Mouse (Mus musculus): ENCODE data around the gene Mmel1.
A peak's percentile ranks its signal among the peaks of the same experiment; 100 is the strongest.

The Mmel1 gene

DNA sequence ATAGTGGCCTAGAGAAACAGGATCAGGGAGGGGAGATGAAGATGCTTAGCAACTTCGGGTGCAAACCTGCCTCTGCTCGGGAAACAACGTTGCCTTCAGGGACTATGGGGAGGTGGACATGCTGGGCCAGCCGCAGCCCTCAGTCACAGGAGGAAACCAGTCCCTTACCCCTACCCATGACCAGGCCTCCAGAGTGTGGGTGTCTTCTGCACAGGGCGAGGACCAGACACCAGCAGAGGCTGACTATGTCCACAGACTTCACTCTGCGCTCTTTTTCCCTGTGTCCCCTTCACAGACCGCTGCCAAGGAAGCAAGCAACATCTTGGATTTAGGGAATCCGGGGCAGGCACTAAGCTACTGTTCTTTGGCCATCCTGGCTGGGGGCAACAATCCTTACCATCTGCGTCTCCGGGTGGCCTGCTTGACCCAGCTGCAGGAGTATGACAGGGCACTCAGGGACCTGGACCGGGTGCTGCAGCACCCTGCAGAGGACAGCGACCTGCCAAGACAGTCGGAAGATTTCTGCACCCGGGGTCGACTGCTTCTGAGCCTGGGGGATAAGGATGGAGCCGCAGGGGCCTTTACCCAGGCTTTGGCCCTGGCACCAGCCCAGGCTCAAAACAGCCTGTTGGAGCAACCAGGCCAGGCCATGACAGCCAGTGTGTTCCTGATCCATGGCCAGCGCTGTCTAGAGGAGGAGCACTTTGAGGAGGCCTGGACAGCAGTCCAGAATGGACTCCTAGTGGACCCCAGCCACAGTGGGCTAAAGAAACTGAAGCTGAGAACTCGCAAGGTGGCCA lies 4.2 kb upstream of the Mmel1 start:
- no peak for DNase-seq

DNA sequence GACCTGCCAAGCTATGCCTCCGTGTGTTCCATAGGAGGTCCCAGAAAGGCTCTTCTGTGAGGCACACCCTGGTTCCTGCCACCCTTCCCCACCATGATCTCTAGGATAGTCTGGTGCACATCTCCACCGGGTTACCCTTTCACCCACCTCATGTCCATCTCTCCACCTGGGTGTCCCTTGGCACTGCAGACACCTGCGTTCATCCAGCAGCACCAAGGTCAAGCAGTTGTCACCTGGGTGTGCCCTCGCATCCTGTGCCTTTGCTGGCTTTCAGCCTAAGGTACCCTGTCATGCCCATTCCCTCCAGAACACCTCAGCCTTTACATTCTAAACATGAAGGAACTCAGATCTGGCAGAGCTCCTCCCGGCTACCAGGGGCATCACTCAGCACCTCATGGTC lies 3.0 kb upstream of the Mmel1 start:
- no peak for DNase-seq

DNA sequence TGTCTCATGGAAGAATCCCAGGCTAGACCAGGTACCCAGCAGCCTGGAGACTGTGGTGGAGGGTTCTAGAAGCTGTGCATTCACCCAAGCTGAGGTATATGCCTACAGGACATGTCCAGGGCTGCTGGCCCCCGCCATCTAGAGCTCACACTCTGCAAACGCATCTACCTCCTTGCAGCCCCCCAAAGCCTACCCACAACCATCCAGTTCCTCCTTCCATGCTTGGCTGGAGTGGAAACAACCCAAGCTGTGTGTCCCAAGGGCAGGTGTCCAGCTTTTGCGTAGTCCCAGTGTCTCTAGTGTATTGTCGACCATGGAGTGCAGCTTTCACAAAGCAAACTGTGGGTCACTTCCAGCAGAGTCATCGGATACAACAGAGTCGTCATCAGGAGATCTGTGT lies 2.1 kb upstream of the Mmel1 start:
- no peak for DNase-seq

DNA sequence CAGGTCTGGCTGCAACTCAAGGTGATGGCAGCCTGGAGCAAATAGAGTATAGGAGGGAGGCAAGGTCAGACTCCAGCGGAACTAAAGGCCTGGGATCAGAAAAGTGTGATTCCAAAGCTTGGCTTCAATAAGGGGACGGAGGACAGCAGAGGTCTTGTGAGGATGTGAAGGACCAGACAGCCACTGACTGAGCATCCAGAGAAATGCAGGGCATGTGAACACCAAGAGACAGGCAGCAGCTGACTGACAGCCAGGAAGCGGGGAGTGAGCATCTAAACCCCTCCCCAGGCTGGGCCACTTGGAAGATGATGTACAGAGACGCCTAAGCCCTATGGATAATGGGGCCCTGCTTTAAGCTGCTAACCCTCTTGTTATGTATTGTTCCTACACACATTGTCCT lies 1.3 kb downstream of the Mmel1 start:
- no peak for DNase-seq

DNA sequence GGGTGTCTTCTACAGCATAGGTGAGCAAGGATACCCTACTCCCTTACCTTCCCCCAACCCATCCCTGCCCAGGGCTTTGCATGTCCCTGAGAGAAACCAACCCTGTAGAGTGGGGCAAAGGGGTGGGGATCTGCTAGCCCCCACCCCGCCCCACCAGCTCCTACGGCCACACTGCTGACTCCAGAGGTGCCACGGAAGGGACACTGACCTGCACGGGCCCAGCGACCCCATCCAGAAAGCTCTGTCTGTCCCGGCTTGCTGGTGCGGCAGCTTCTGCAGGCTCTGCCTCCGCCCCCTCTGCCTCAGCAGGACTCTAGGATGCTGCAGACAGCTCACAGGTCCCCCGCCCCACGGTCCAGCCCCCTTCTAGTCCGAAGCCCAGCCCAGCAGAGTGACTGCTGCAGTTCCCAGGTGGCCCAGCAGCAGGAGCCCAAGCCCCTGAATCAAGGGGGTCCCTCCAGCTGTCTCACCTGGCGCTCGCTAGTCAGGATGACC lies 2.4 kb downstream of the Mmel1 start:
- DNase-seq = no peak

DNA sequence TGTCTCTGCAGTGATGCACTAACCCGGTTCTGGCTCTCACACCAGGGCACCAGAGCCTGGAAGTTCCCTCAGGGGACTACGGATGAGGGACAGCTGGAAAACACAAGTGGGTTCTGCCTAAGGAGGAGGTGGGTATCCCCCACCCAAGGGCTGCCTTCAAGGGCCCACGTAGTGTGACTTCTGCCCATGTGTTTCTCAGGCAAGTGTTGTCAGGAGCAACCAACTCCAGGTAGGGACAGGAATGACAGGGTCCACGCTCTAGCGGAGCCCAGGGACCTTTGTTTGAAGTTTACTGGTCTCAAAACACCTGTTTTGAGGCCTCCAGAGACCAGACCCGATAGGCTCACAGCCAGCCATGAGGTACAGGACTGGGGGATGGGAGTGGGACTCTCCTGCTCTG lies 3.8 kb downstream of the Mmel1 start:
- DNase-seq = no peak

DNA sequence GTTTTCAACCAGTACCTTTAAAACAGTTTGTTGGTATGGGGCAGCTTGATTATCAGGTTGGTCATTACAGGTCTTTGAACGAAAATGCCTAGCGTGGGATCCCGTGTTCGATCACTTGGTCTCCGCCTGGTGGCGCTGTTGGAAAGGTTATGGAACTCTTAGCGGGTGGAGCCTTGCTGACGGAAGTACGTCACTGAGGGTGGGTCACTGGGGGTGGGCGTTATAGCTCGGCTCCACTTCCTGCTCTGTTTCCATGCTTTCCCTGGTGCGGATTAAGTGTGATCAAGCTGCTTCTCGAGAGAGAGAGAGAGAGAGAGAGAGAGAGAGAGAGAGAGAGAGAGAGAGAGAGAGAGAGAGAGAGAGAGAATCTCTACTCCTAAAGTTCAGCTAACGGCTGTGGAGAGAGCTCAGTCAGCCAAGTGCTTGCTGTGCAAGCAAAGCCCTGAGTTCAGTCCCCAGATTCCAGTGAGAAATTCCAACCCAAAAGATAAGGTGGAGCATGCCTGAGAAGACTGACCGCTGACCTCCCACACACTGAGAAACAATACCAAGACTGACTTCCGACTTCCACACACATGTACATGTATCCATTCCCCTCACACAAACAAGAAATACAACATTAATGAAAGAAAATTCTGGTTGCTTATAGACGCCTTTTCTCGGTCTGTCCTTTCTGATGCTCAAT lies 8.6 kb downstream of the Mmel1 start:
- DNase-seq = peak; percentile 76

DNA sequence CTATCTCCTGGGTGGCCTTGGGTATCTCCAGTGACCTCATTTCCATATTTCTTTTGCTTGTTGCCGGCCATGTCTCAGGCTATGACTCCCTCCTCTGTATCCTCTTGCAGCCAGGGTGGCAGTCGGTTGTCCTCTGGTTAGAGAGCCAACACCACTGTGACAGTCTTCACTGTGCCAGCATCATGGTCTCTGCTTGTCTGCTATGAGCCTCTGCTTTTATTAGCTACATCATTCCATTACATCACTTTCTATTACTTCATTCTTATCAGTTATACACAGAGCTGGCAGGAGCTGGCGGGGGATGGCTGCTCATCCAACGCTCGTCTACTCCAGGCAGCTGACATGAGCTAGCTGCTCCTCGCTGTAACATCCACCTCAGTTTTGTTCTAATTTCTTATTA lies 11.3 kb downstream of the Mmel1 start:
- DNase-seq = no peak

DNA sequence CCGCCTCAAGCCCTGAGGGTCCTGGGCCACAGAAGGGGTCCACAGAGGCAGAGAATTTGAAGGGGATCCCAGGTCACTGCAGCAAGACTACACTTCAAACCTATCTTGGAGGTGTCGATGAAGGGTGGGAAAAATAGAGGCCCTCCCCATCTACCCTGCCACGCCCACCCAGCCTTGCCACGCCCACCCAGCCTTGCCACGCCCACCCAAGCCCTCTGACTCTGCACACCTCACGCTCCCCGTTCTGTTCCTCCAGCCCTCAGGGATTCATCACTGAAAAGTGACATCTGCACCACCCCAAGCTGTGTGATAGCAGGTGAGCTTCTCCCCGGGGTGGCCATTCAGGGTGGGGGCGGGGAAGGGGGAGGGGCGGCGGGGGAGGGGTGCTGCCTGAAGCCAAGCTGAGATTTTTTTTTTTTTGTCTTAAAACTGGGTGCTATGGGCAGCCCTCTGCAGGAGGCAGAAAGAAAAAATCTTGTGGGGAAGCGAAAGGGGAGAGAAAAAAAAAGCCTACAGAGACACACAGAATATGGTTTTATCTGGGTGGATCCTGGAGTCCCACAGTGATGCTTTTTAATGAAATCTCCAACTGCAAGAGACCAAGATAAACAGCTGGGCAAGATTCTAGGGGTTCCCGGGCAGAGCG lies 12.8 kb downstream of the Mmel1 start:
- no peak for DNase-seq

DNA sequence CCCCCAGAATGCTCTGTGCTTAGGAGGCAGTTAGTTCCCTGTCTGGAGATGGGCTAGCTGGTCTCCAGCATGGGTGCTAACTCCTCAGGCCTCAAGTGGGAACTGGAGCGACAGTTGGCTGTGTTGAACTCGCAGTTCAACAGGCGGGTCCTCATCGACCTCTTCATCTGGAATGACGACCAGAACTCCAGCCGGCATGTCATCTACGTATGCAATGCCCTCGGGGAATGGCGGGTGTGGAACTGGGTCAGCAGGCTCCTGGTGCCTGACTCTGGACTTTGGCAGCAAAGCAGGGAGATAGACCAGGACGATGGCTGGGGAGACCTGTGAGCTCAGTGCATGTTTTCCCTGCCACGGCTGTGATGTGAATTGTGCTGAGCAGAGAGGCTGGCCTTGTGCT lies 16.0 kb downstream of the Mmel1 start:
- DNase-seq = no peak

DNA sequence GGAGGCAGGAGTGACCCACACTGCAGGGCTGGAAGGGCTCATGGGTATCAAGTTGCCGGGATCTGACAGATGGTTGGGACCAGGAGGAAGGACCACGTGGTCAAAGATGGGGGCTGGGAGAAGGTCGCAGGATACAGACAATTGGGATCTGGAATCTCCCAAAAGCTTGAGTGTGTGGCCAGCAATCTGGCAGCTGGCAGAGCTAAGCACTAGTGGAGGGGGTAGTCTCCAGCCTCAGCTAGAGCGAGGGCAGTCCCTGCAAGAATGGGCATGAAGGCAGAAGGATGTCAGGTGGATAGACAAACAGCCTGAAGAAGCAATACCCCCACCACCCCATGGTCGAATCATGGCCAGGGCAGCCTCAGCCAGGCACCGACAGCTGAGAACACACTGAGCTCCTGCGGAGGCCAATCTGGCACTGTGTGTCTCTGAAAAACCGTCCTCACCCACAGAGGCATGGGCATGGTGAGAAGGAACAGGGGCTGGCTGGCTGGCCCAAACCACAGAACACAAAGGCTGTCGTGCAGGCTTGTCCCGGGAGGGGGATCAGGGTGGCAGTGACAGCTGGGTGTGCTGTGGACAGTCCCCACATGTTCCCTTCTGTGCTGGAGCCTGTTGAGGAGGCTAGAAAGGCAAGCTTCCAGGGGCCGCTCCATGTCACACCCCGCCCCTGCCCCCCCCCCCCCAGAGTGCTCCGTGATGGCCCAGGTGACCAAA lies 17.6 kb downstream of the Mmel1 start:
- DNase-seq = no peak

DNA sequence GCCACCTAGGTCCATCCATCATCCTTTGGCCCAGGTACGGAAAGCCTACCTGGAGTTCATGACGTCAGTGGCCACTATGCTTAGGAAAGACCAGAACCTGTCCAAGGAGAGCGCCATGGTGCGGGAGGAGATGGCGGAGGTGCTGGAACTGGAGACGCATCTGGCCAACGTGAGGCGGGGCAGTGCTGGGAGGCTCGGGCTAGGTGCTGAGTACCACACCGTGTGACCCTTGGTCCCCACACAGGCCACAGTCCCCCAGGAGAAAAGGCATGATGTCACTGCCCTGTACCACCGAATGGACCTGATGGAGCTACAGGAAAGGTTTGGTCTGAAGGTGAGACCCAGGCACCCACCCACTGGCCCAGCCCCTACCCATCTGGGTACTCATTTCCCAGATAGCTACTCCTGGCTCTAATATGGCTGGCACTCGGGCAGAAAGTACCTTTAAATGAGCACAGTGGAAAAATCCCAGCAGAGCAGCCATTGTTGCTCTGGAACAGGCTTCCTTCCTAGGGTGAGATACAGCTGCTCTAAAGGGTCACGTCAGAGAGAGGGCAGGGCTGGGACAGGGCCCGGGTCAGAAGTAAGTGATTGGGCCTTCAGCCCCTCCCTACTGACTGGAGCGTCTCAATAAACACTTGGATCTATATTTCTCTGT lies 18.3 kb downstream of the Mmel1 start:
- DNase-seq = no peak

DNA sequence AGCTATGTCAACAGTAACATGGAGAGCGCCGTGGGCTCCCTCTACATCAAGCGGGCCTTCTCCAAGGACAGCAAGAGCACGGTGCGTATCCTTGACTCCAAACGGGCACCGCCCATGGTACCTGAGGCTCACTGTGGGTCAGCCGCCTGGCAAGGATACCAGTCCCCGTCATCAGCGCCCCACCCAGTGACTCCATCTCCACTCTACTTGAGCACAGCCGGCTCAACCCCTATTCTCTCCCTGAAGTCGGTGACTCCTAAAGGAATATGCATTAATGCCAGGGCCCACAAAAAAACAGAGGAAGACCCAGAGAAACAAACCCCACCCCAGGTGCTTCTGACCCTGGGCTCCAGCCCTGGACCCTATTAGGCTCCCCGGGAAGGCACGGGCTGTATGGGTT lies 21.5 kb downstream of the Mmel1 start:
- no peak for DNase-seq

DNA sequence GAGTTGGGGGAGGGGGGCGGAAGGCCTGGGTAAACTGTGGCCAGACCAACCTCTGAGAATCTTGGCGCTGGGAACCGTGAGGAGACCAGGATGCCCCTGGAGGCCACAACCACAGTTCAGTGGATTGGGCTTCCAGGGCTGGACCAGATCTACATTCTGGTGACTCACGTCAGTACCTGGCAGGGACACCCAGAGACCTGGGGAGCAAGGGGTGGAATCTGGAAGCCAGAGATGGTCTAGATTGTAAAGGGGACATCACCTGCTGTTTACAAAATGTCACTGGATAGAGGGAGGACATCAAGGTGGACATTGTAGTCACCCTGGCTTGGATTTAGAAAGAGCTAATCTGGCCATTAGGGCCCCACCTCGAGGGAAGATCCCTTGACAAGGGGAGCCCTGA lies 26.2 kb downstream of the Mmel1 start:
- DNase-seq = no peak

DNA sequence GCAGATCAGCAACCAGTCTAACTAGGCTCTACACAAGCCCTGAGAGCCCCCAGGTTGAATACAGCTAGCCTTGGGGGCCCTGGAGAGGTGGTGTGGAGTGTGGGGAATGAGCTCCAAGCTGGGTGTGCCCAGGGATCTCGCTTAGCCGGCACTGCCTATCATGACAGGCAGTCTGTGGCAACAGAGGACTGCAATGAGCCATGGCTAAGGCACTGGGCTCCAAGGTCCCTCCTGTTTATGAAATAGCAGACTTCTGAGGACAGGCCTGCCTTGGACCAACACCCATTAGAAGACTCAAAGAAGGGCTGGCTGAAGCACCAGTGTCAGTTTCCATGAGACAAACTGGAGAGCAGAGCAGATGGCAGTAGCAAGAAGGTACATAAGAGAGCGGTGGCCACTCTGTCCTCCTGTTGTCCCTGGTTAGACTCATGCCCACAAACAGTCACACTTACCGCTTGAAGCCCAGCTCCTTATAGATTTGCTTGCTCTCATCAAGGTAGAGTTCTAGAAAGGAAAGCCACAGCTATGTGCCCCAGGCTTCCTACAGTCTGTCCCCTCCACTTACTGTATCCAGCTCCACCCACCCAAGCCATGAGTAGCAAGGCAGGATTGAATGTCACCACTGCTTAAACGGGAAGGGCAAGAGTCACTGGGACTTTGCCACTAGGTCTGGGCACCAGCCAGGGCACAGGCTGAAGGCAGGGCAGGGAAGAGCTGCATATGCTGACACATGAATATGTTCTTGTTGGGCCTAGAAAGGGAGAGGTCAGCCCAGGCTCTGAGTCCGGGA lies 28.5 kb downstream of the Mmel1 start:
- DNase-seq = peak; percentile 21

DNA sequence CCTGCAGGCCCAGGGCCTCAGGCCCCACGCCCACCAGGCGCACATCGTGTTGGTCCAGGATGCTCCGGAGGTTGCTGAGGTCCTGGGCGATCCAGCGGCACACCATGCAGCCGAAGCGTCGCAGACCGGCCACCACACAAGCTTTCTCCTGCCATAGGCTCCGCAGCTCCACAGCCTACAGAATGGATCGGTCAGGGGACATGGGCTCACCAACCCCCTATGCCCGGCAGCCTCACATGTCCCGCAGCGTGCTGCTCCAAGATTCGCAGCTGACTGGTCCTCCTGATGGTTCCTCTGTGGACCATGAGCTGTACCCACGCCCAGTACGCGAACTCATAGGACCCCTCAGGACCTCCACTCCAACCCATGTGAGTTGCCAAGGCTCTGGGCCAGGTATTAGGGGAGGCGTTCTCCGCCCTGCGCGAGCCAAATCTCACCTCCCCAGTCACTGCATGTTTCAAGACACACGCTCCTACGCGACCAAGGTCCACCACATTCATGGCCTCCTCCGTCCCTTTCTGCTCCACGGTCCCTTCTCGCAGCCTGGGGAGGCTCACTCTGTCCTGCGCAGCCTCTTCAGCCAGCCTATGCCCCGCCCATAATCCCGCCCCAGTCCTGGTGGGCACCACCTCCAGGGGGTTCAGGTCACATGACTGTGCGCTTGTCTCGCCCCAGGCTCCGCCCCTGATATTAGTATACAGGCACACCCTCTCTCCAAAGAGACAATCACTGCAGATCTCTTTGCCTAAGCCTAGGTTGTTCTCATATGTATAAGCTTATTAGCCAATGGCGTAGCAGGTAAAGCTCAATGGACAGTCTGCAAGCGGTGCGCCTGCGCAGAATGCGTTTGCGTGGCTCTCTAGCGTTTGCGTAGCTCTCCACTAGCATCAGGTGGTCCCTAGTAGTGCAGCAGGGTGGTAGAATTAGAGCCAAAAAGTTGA lies 29.4 kb downstream of the Mmel1 start, which contains the start of gene Fam213b:
Gene Fam213b, minus strand, starts transcription at position 630 of the 941 bp plus-strand sequence.
- DNase-seq = peak; percentile 85

DNA sequence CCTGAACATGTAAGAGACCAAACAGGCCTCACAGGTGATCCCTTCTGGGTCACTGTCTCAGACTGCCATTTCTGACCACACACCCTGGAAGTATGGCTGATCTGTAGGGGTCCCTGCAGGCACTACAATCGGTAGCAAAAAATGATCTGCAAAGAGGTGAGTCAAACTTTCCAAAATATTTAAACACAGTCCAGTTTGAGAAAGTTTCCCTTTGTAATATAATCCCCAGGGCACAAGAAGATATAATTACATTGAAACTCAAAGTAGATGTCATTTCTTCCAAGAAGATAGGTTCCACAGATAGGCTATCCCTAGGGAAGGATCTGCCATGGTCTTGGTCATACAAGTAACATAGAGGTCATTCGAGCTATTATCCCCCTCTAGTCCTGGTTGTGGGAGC lies 33.0 kb downstream of the Mmel1 start:
- no peak for DNase-seq

DNA sequence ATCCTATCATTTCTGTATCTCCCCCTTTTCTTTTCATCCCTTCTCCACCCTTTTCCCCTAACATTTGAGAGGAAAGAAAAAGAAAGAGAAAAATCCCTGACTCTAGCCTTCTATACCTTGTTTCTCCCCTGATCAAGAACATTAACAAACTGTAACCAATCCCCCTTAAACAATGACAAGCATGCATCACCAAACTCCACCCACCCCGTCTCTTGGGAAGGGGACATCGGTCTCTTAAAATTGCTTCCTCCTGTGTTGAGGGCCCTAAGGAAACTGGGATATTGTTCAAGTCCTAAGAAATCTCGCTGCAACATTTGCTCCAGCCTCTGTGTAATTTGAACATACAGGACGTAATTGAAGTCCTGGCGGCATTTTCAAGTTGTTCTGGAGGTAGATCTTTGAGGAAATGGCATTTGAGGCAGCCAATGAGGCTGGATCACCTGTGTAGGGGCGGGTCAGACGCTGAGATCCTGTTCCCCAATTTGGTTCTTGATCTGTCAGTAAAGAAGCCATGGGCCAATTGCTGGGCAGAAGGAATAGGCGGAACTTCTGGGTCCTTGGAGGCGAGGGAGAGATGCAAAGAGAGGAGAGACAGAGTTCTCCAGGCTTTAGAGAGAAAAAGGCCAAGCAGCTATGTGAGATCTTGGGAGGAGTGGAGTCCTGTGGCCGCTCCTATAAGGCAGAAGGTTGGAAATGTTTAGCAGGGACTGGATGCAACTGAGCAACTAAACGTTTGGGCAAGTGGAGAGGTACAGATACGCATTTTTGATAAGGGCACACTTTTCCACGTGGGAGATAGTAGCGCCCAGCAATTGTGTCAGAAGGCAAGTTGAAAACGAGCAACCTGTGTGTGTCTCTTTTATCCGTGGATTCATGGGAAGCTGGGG lies 35.0 kb downstream of the Mmel1 start:
- DNase-seq = peak; percentile 90

DNA sequence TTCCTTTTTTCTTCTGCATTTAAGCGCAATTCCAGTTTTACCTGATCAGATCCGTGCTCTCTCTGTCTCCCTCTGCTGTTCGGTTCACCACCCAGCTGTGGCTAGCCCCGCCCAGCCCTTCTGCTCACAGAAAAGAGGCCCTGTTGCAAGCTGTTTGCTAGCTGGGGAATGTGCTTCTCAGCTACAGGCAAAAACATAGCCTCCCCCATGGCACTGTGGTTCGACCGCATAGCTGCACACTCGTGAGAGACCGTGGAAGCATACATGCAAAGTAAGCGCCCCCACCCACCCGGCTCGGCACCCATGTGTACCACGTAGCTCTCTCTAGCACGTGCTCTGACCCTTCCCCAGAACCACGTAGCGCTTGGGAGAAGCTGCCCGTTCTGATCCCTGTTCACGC lies 38.4 kb downstream of the Mmel1 start:
- peak; percentile 57 for DNase-seq

DNA sequence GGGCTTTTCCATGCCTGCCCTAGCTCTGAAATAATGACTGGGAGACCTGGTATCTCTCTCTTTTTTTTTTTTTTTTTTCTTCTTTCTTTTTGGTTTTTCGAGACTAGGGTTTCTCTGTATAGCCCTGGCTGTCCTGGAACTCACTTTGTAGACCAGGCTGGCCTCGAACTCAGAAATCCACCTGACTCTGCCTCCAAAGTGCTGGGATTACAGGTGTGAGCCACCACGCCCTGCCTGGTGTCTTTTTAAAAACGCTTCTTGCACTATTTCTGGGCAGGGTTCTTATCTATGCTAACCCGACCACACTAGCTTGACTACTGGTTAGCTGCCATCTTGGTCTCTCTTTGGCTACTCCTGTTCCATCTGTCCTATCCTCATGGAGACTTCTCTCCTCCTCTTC lies 39.1 kb downstream of the Mmel1 start:
- no peak for DNase-seq

All from kidney, adult 11 months (tissue).